Mouse (Mus musculus) CD8-positive naive resting alpha-beta T cell, adult 2 months (primary cell): ENCODE data around the gene Hs2st1.
"Not testable (repeated sequence)": the region's sequence is repeated elsewhere in the genome, so short reads cannot be mapped to it uniquely, and the experiment has no call there.

Source experiments
- DNase-seq, 2 experiments: peaks; one replicate each; pipeline ENCODE4 v3.0.0; 2022; ENCODE audit warnings: low read depth in 2 of 2, low spot score in 2 of 2

Hs2st1 gene

GRCm38 (mm10) chr3:144570047-144570815 is at the start of gene Hs2st1, which contains the start of gene Selenof:
Gene Hs2st1, minus strand, starts transcription at chr3:144570181.
Gene Selenof, plus strand, starts transcription at chr3:144570304.
- DNase-seq, result peak; percentile 95 to 96

GRCm38 (mm10) chr3:144617633-144618180 is 47.7 kb upstream of the Hs2st1 start:
- no peak for DNase-seq

GRCm38 (mm10) chr3:144616654-144617425 is 46.9 kb upstream of the Hs2st1 start:
- peak; percentile 51 to 67 for DNase-seq

GRCm38 (mm10) chr3:144615459-144615858 is 45.5 kb upstream of the Hs2st1 start:
- DNase-seq, result no peak

GRCm38 (mm10) chr3:144614698-144615097 is 44.7 kb upstream of the Hs2st1 start:
- no peak for DNase-seq

GRCm38 (mm10) chr3:144614277-144614676 is 44.3 kb upstream of the Hs2st1 start:
- no peak for DNase-seq

GRCm38 (mm10) chr3:144612382-144612781 is 42.4 kb upstream of the Hs2st1 start:
- no peak for DNase-seq

- DNase-seq, result no peak
These were observed 41.8 kb upstream of the Hs2st1 start for GRCm38 (mm10) chr3:144611626-144612271.

- DNase-seq, result no peak
These were observed 40.8 kb upstream of the Hs2st1 start for GRCm38 (mm10) chr3:144610759-144611158.

- DNase-seq, result no peak
These were observed 38.1 kb upstream of the Hs2st1 start for GRCm38 (mm10) chr3:144608090-144608489.

- DNase-seq, result no peak
These were observed 36.5 kb upstream of the Hs2st1 start for GRCm38 (mm10) chr3:144606449-144606848.

GRCm38 (mm10) chr3:144605811-144606210 is 35.8 kb upstream of the Hs2st1 start:
- DNase-seq, result not testable (repeated sequence)

GRCm38 (mm10) chr3:144604205-144604604 is 34.2 kb upstream of the Hs2st1 start:
- DNase-seq, result no peak

GRCm38 (mm10) chr3:144603558-144603957 is 33.6 kb upstream of the Hs2st1 start:
- DNase-seq, result no peak

GRCm38 (mm10) chr3:144602819-144603218 is 32.8 kb upstream of the Hs2st1 start:
- no peak for DNase-seq

- DNase-seq, result no peak
These were observed 32.4 kb upstream of the Hs2st1 start for GRCm38 (mm10) chr3:144602413-144602812.

- no peak for DNase-seq
These were observed 27.9 kb upstream of the Hs2st1 start for GRCm38 (mm10) chr3:144597790-144598467.

GRCm38 (mm10) chr3:144597121-144597520 is 27.1 kb upstream of the Hs2st1 start:
- DNase-seq, result no peak

- no peak for DNase-seq
These were observed 23.2 kb upstream of the Hs2st1 start for GRCm38 (mm10) chr3:144592992-144593785.
